Mouse (Mus musculus) lung, embryonic 16.5 days (tissue): ENCODE measurements around the gene Yap1. TPM values are rescaled to one million over a fixed set of nuclear protein-coding genes. Genes with fewer than 3 reads are reported as not detected.
A peak's percentile ranks its signal among the peaks of the same experiment; 100 is the strongest.

Source experiments
- ATAC-seq: fragments of 200-750 bp; cut with Nextera tagmentation; 2 replicates; pipeline ENCODE4 v1.8.0; 2017; ENCODE audit warnings: low read depth, mild to moderate bottlenecking, moderate library complexity
- H3K27ac ChIP-seq: fragments of 300-500 bp; sonication (generic); 2 replicates; pipeline ENCODE4 v1.5.1; 2014; ENCODE audit warnings: mild to moderate bottlenecking, control low read depth, low read length
- H3K27me3 ChIP-seq: fragments of 300-500 bp; sonication (generic); 2 replicates; pipeline ENCODE4 v1.6.1; 2014; ENCODE audit warnings: low read depth, low read length, mixed read lengths; ENCODE audit not compliant: control insufficient read depth, insufficient read depth
- H3K36me3 ChIP-seq: fragments of 300-500 bp; sonication (generic); 2 replicates; pipeline ENCODE4 v1.6.1; 2014; ENCODE audit warnings: low read length; ENCODE audit not compliant: control insufficient read depth, insufficient read depth
- H3K4me1 ChIP-seq: fragments of 300-500 bp; sonication (generic); replicated peaks from 2 replicates; pipeline ENCODE4 v1.6.1; 2014; ENCODE audit warnings: low read length, mixed read lengths; ENCODE audit not compliant: control insufficient read depth, insufficient read depth
- H3K4me2 ChIP-seq: fragments of 300-500 bp; sonication (generic); 2 replicates; pipeline ENCODE4 v1.6.1; 2014; ENCODE audit warnings: low read depth, low read length, control low read depth
- H3K4me3 ChIP-seq: fragments of 300-500 bp; sonication (generic); 2 replicates; pipeline ENCODE4 v1.5.1; 2014; ENCODE audit warnings: mild to moderate bottlenecking, low read length, control low read depth
- H3K9ac ChIP-seq: fragments of 300-500 bp; sonication (generic); 2 replicates; pipeline ENCODE4 v1.6.1; 2014; ENCODE audit warnings: low read length, control low read depth
- H3K9me3 ChIP-seq: fragments of 300-500 bp; sonication (generic); 2 replicates; pipeline ENCODE4 v1.6.1; 2016; ENCODE audit warnings: low read length; ENCODE audit not compliant: control insufficient read depth
- WGBS: fragments of 180-500 bp; shearing (Covaris S2); extraction: QIAGEN DNeasy Blood & Tissue Kit; methylation state at CpG from one replicate; pipeline ENCODE4 v1.1.7; 2014; 5-methylcytosine and 5-hydroxymethylcytosine counted together
- polyA plus RNA-seq: library from polyadenylated mRNA; unstranded; fragments of >200 nt; fragmentation: Nextera tagmentation; extraction: Ambion mirVana; gene quantifications from 2 replicates; pipeline ENCODE4 v1.2.1, GENCODE M21; 2015

Gene Yap1
- polyA plus RNA-seq, 1 experiment from 2014 or later, result 30.3 TPM

GRCm38 (mm10) chr9:8003301-8004271, 810 bp downstream of the Yap1 start:
- no peaks in the 10 kb centered on the region for H3K27me3 ChIP-seq
- 0% methylated on average over 63 of the region's 82 CpGs for WGBS
- H3K36me3 ChIP-seq, result peaks cover 9% of the 10 kb centered on the region
- H3K9ac ChIP-seq, result peak overlapping the region; percentile 96
- H3K4me2 ChIP-seq, result peak overlapping the region; percentile 62
- H3K27ac ChIP-seq, result peak overlapping the region; percentile 98
- H3K4me3 ChIP-seq, result peak overlapping the region; percentile 88
- peaks cover 11% of the 10 kb centered on the region for H3K4me1 ChIP-seq
- no peaks in the 10 kb centered on the region for H3K9me3 ChIP-seq
- peak; percentile 58 for ATAC-seq

DNA sequence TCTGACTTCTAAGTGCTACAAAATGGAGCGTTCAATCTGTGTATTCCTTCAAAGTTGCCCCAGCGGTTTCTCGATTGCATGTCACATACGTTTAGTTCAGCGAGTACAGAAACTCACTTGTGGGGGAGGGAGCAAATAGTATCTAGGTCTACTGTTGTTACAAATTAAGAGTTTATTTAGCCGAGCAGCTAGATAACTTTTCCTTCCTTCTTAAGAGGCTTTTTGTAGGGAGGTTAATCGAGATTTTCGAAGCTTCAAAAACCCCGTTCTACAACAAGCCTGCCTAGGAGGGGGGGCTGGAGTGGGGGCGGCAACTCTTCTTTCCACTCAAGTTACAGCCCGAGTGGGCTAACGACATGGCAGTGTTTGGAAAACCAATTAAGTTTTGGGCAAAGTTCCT, 1.6 kb downstream of the Yap1 start:
- WGBS, result under 1% methylated on average over 12 of the region's 12 CpGs
- Histone ChIP-seq H3K4me1 (peaks cover 11% of the 10 kb centered on the region), H3K27ac (peak overlapping the region; percentile 98), H3K9ac (peak overlapping the region; percentile 96), H3K4me3 (peak overlapping the region; percentile 88), H3K36me3 (peaks cover 16% of the 10 kb centered on the region), H3K4me2 (peak overlapping the region; percentile 62), H3K27me3 (no peaks in the 10 kb centered on the region), H3K9me3 (no peaks in the 10 kb centered on the region)
- no peak for ATAC-seq

- 40% methylated on average over 7 of the region's 7 CpGs for WGBS
- Histone ChIP-seq H3K27me3 (no peaks in the 10 kb centered on the region), H3K4me1 (peaks cover 11% of the 10 kb centered on the region), H3K36me3 (peaks cover 16% of the 10 kb centered on the region), H3K9me3 (no peaks in the 10 kb centered on the region), H3K9ac (no peak overlapping the region), H3K4me2 (peak overlapping the region; percentile 23), H3K27ac (no peak overlapping the region), H3K4me3 (0 out of 2 replicates have a peak overlapping the region, but pooled peaks have one; percentile 3)
- ATAC-seq, result no peak
Observed at GRCm38 (mm10) chr9:8001352-8001751, 3.0 kb downstream of the Yap1 start.

DNA sequence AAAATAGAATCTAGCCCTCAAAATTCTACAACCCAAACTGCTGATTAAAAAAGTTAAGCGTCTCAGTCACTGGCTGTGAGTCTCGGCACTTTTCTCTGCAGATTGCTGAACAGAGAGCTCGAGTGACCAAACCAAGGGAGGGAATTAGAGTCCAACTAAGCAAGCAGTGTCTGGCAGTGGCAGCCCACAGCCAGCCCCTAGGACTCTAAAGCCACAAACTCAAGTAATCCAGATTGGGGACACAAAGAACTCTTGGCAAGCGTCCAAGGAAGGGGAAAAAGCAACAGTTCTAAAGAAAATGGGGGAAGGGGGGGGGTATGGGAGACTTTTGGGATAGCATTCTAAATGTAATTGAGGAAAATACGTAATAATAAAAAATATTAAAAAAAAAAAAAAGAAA, 10.1 kb downstream of the Yap1 start:
- WGBS, result 68% methylated on average over 5 of the region's 5 CpGs
- no peak overlapping the region for H3K27ac ChIP-seq
- H3K9me3 ChIP-seq, result no peaks in the 10 kb centered on the region
- H3K9ac ChIP-seq, result no peak overlapping the region
- H3K4me3 ChIP-seq, result no peak overlapping the region
- no peak for ATAC-seq
- no peak overlapping the region for H3K4me2 ChIP-seq
- H3K4me1 ChIP-seq, result 0 out of 2 replicates have a peak, but pooled peaks cover 2% of the 10 kb centered on the region
- no peaks in the 10 kb centered on the region for H3K27me3 ChIP-seq
- H3K36me3 ChIP-seq, result peaks cover 7% of the 10 kb centered on the region

- no peak for ATAC-seq
- H3K4me2 ChIP-seq, result no peak overlapping the region
- H3K9ac ChIP-seq, result no peak overlapping the region
- H3K9me3 ChIP-seq, result no peaks in the 10 kb centered on the region
- H3K4me3 ChIP-seq, result no peak overlapping the region
- peaks cover 9% of the 10 kb centered on the region; the same call in 1 of the 2 replicates for H3K36me3 ChIP-seq
- WGBS, result 48% methylated on average over 3 of the region's 3 CpGs
- 0 out of 2 replicates have a peak, but pooled peaks cover 2% of the 10 kb centered on the region for H3K4me1 ChIP-seq
- H3K27ac ChIP-seq, result no peak overlapping the region
- no peaks in the 10 kb centered on the region for H3K27me3 ChIP-seq
Observed at GRCm38 (mm10) chr9:7992651-7993050, 11.7 kb downstream of the Yap1 start.

DNA sequence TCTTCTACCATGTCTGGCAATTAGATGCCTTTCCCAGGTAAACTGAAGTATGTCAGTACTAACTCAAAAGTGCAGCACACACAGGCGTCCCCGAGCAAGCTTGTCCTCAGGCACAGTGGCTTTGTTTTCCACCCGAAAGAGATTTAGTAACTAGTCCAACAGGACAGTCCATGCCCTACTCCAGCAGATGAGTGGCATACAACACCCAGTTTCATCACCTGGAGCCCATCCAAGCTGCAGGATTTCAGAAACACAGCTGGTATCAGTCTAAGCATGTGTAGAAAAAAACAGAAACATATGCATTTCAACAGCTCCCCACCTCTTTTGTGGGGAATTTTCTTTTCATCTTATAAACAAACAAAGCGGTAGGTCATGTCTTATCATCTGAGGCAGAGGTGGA, 13.5 kb downstream of the Yap1 start:
- H3K27me3 ChIP-seq, result no peaks in the 10 kb centered on the region
- H3K27ac ChIP-seq, result no peak overlapping the region
- peaks cover 9% of the 10 kb centered on the region; the same call in 1 of the 2 replicates for H3K36me3 ChIP-seq
- H3K4me1 ChIP-seq, result 0 out of 2 replicates have a peak, but pooled peaks cover 2% of the 10 kb centered on the region
- H3K4me2 ChIP-seq, result no peak overlapping the region
- 61% methylated on average over 4 of the region's 4 CpGs for WGBS
- ATAC-seq, result no peak
- H3K9ac ChIP-seq, result no peak overlapping the region
- H3K4me3 ChIP-seq, result no peak overlapping the region
- no peaks in the 10 kb centered on the region for H3K9me3 ChIP-seq

DNA sequence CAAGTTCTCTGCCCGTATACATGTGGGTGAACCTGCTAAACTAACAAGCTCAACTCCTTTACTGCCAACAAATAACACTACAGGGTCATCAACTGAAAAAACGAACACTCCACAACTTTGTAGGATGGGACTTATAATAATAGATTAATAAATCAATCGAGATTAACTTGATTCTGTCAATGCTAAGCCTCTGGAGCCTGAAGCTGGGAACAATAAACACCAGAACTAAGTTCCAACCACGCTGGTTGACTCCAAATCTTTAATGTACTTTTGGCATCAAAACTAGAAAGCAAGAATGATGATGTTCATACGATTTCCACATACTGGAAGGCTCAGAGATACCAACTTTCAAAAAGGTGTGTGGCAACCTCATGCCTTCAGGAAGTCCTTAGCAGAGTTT, 17.3 kb downstream of the Yap1 start:
- Histone ChIP-seq H3K4me3 (no peak overlapping the region), H3K27ac (no peak overlapping the region), H3K9ac (no peak overlapping the region), H3K36me3 (peaks cover 11% of the 10 kb centered on the region; the same call in 1 of the 2 replicates), H3K4me1 (no peaks in the 10 kb centered on the region), H3K27me3 (no peaks in the 10 kb centered on the region), H3K4me2 (no peak overlapping the region), H3K9me3 (no peaks in the 10 kb centered on the region)
- no peak for ATAC-seq
- WGBS, result 74% methylated on average over 5 of the region's 5 CpGs

GRCm38 (mm10) chr9:7984287-7984686, 20.1 kb downstream of the Yap1 start:
- no peak overlapping the region for H3K9ac ChIP-seq
- no peaks in the 10 kb centered on the region for H3K4me1 ChIP-seq
- H3K9me3 ChIP-seq, result no peaks in the 10 kb centered on the region
- no peak overlapping the region for H3K27ac ChIP-seq
- H3K4me3 ChIP-seq, result no peak overlapping the region
- 68% methylated on average over 4 of the region's 4 CpGs for WGBS
- H3K4me2 ChIP-seq, result no peak overlapping the region
- ATAC-seq, result no peak
- H3K27me3 ChIP-seq, result no peaks in the 10 kb centered on the region
- H3K36me3 ChIP-seq, result peaks cover 11% of the 10 kb centered on the region; the same call in 1 of the 2 replicates

- no peak overlapping the region for H3K4me2 ChIP-seq
- H3K9ac ChIP-seq, result no peak overlapping the region
Observed at GRCm38 (mm10) chr9:7983665-7984064, 20.7 kb downstream of the Yap1 start.

More at GRCm38 (mm10) chr9:7983665-7984064, 20.7 kb downstream of the Yap1 start:
- H3K36me3 ChIP-seq, result peaks cover 9% of the 10 kb centered on the region; the same call in 1 of the 2 replicates
- no peak for ATAC-seq
- no peaks in the 10 kb centered on the region for H3K27me3 ChIP-seq
- H3K27ac ChIP-seq, result no peak overlapping the region
- 41% methylated on average over 2 of the region's 2 CpGs for WGBS
- H3K4me3 ChIP-seq, result no peak overlapping the region
- no peaks in the 10 kb centered on the region for H3K9me3 ChIP-seq
- H3K4me1 ChIP-seq, result no peaks in the 10 kb centered on the region
